Mouse (Mus musculus) Patski (cell line): ENCODE measurements around the gene Scn5a. TPM values are rescaled to one million over a fixed set of nuclear protein-coding genes. Genes with fewer than 3 reads are reported as not detected.

Experiments used
- ATAC-seq: fragments of 100-300 bp; one replicate; pipeline ENCODE4 v1.8.0; 2021
- CTCF ChIA-PET: fragments of 350-600 bp; sonication (Branson Sonifier 250); formaldehyde crosslinking; loops from one replicate; lab custom pipeline; 2022; ENCODE audit warnings: inconsistent platforms; lab: Charles Lee
- POLR2A ChIA-PET: fragments of 350-600 bp; sonication (Branson Sonifier 250); formaldehyde crosslinking; loops from one replicate; lab custom pipeline; 2022; ENCODE audit warnings: antibody characterized with exemption, inconsistent platforms; lab: Charles Lee
- DNase-seq: peaks from one replicate; pipeline ENCODE4 v3.0.0-alpha.2; 2011; ENCODE audit warnings: low read depth, low spot score
- H3K27me3 ChIP-seq: fragments of 371-371 bp; one replicate; pipeline ENCODE4 v1.5.1; 2021
- CTCF ChIP-seq: fragments of 100-300 bp; IDR thresholded peaks from one replicate; pipeline ENCODE4 v1.5.1; 2021
- in situ Hi-C: fragments of 300-500 bp; cut with MboI; formaldehyde crosslinking; loops from 3 replicates; pipeline ENCODE4 v1.11.1; 2018; ENCODE audit warnings: low pct_unique_long_range_greater_than_20kb, mixed read lengths
- polyA plus RNA-seq: library from polyadenylated mRNA; unstranded; gene quantifications from one replicate; pipeline ENCODE4 v1.2.3, GENCODE M21; 2021

Gene Scn5a
- polyA plus RNA-seq, 1 experiment from 2014 or later: 11.9 TPM

DNA sequence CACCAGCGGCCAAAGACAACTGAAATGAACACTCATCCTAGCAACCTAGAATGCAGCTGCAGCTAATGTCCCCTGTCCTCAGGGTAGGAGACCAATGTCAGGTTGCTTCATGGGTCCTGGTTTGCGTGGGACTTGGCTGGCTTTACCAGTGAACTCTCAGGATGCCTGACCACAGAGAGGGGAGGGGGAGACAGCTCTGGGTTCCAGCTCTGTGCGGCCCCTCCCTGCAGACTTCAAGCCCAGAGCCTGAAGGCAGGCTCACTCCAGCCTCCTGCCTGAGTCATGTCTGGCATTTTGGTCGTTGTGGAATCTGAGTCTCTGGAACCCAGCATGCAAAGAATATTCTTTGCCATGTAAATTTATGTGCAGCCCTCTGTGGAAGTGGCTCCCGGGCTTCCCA, 11.0 kb downstream of the Scn5a start:
- CTCF ChIA-PET: interaction anchor here (1.5 kb wide), 1 partner anchor 9 kb away, joined by 4 read pairs; no protein-coding TSS in a partner anchor
- TF ChIP-seq CTCF: no peak
- in situ Hi-C loops: no loop called here
- DNase-seq: peak; percentile 64
- POLR2A ChIA-PET: no interaction called here
- no peaks in the 10 kb centered on the region for H3K27me3 ChIP-seq
- peak; percentile 25 for ATAC-seq

DNA sequence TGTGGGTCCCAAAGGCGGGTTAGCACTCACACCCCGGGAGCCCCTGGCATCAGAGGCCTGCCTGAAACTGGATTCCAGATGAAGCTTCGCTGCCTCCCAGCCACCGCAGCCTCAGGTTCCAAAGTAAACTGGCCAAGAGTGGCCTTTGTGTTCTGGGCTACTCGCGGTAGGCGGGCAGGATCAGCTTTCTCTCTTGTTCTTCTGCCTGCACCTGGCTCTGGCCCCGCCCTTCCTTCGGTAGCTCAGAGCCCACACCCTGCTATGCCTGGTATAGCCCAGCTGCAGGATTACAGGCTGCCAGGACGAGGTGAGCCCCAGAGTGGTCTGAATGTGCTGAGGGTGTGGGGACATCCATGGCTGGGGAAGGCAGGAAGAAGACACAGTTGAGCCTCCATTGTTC, 12.6 kb downstream of the Scn5a start:
- ATAC-seq (no peak), DNase-seq (no peak)
- POLR2A ChIA-PET: interaction anchor here (1.5 kb wide), 1 partner anchor 12 kb away, joined by 6 read pairs; no protein-coding TSS in a partner anchor
- no peaks in the 10 kb centered on the region for H3K27me3 ChIP-seq
- in situ Hi-C loops: no loop called here
- CTCF ChIA-PET: interaction anchor here (1.2 kb wide), 1 partner anchor 14 kb away, joined by 3 read pairs; no protein-coding TSS in a partner anchor
- TF ChIP-seq CTCF: no peak

GRCm38 (mm10) chr9:119564803-119565202, 14.0 kb downstream of the Scn5a start:
- POLR2A ChIA-PET: no interaction called here
- no peak for DNase-seq
- in situ Hi-C loops: no loop called here
- no peaks in the 10 kb centered on the region for H3K27me3 ChIP-seq
- CTCF ChIA-PET: interaction anchor here (1.1 to 1.5 kb wide), 2 partner anchors 11 to 16 kb away, joined by 4 read pairs; no protein-coding TSS in a partner anchor
- no peak for TF ChIP-seq CTCF
- no peak for ATAC-seq

DNA sequence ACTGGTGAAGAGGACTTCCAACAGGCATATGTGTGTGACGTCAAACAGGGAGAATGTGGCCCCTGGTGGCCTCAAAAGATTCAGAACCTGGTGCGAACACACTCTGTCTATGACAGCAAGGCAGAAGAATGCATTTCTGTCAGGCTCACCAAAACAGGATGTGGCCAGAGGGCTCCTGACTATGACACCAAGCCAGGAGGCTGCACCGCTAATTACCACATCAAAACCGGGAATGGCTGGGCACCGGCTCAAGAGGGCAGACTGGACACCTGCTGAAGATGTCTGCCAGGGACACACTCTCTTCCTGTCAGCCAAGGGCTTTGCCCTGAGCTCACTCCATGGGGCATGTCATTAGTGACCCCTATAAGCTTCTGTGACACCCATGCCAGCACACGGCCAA, 15.2 kb downstream of the Scn5a start:
- in situ Hi-C loops: no loop called here
- POLR2A ChIA-PET: no interaction called here
- TF ChIP-seq CTCF: no peak
- CTCF ChIA-PET: interaction anchor here (1.1 to 1.5 kb wide), 2 partner anchors 13 to 15 kb away, joined by 4 read pairs; no protein-coding TSS in a partner anchor
- peak; percentile 85 for ATAC-seq
- H3K27me3 ChIP-seq: no peaks in the 10 kb centered on the region
- peak; percentile 91 for DNase-seq

DNA sequence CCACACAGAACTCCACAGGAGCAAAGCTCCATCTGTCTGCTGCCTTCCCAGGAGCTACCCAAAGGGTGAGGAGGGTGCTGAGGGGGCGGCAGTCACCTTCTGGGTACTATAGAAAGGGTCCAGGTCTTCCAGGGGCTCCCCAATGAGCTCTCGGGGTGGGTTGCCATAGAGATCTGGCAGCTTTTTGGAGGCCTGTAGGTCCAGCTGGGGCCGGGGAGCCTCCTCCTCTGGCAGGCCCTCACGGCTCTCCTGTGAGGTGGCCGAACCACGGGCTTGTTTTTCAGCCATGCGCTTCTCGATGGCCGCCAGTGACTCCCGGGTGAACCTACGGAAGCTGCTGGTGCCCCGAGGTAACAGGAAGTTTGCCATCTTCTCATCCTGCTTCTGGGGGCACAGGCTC, 16.6 kb downstream of the Scn5a start:
- DNase-seq (no peak), ATAC-seq (no peak)
- no peak for TF ChIP-seq CTCF
- CTCF ChIA-PET: no interaction called here
- in situ Hi-C loops: no loop called here
- H3K27me3 ChIP-seq: no peaks in the 10 kb centered on the region
- POLR2A ChIA-PET: no interaction called here

- ATAC-seq: no peak
- TF ChIP-seq CTCF: no peak
- ChIA-PET POLR2A (no interaction called here), CTCF (no interaction called here)
- H3K27me3 ChIP-seq: no peaks in the 10 kb centered on the region
- no peak for DNase-seq
- in situ Hi-C loops: no loop called here
Measured at GRCm38 (mm10) chr9:119561746-119562145, 17.1 kb downstream of the Scn5a start.

GRCm38 (mm10) chr9:119559537-119560276, 19.1 kb downstream of the Scn5a start:
- H3K27me3 ChIP-seq: no peaks in the 10 kb centered on the region
- ATAC-seq (no peak), DNase-seq (no peak)
- ChIA-PET POLR2A (no interaction called here), CTCF (interaction anchor here (1.5 kb wide), 1 partner anchor 21 kb away, joined by 8 read pairs; no protein-coding TSS in a partner anchor)
- in situ Hi-C loops: no loop called here
- TF ChIP-seq CTCF: no peak

DNA sequence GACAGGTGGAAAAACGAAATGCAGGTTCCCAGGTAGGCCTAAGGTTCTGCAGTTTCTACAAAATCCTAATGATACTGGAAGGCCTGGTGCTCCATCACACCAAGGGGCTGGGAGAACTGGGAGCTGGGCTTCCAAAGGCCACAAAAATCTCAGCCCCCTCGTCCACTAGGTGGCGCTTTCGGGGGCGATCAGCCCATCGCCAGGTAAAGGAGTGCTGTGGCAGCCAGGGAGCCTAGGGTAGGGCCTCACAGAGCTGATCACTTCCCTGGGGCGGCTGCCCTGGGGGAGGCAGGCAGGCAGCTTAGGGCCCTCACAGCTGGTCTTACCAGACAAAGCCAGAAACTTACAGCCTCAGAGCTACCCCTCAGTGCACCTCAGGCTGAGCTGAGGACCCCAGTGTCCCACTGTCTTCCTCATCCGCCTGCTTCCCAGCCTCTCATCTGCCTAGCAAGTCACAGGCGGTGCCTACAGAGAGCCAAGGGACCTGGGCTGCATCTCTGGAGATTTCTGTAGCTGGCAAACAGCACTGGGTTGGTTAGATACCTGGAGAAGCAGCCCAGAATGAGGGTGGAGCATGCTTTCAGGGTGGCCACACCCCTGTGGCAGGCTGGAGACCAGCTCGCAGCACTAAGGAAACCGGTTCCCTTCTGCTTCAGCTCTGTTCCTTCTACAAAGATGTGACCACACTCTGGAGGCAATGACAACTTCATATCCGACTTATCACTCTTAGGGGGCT, 20.5 kb downstream of the Scn5a start:
- ChIA-PET CTCF (interaction anchor here (0.8 to 1.6 kb wide), 7 partner anchors 9 to 35 kb away, joined by 3 to 8 read pairs (median 5); no protein-coding TSS in a partner anchor), POLR2A (interaction anchor here (0.7 kb wide), 1 partner anchor 26 kb away, joined by 3 read pairs; no protein-coding TSS in a partner anchor)
- in situ Hi-C loops: no loop called here
- DNase-seq (no peak), ATAC-seq (peak; percentile 20)
- TF ChIP-seq CTCF: no peak
- no peaks in the 10 kb centered on the region for H3K27me3 ChIP-seq

- ChIA-PET POLR2A (interaction anchor here (0.6 kb wide), 1 partner anchor 14 kb away, joined by 4 read pairs; no protein-coding TSS in a partner anchor), CTCF (interaction anchor here (1.5 kb wide), 1 partner anchor 89 kb away, joined by 4 read pairs; no protein-coding TSS in a partner anchor)
- no peak for DNase-seq
- no peak for TF ChIP-seq CTCF
- ATAC-seq: no peak
- no peaks in the 10 kb centered on the region for H3K27me3 ChIP-seq
- in situ Hi-C loops: no loop called here
Measured at GRCm38 (mm10) chr9:119556043-119556442, 22.8 kb downstream of the Scn5a start.

GRCm38 (mm10) chr9:119547528-119547927, 31.3 kb downstream of the Scn5a start:
- no peaks in the 10 kb centered on the region for H3K27me3 ChIP-seq
- ChIA-PET CTCF (interaction anchor here (1.7 to 1.9 kb wide), 2 partner anchors 10 to 17 kb away, joined by 4 read pairs; no protein-coding TSS in a partner anchor), POLR2A (no interaction called here)
- DNase-seq: no peak
- ATAC-seq: peak; percentile 53
- no peak for TF ChIP-seq CTCF
- in situ Hi-C loops: no loop called here
